Mouse (Mus musculus) kidney, adult 2 months (tissue): ENCODE results near the gene Map4k5.
A peak's percentile ranks its signal among the peaks of the same experiment; 100 is the strongest.

ENCODE experiments used
- CTCF ChIP-seq: fragments of 200-500 bp; conservative IDR thresholded peaks from 2 replicates; pipeline ENCODE4 v1.5.1; 2011; ENCODE audit warnings: low read depth, mild to moderate bottlenecking, control low read depth, low read length, moderate library complexity, mixed read lengths; ENCODE audit not compliant: insufficient read depth, insufficient read length
- POLR2A ChIP-seq: fragments of 200-500 bp; IDR thresholded peaks from one replicate; pipeline ENCODE4 v1.6.1; 2011; ENCODE audit warnings: low read depth, low read length, control low read depth

GRCm38 (mm10) chr12:69790530-69791505, 102.2 kb downstream of the Map4k5 start, which contains the start of gene Cdkl1:
- TF ChIP-seq CTCF (no peak), POLR2A (peak; percentile 39)
